Mouse (Mus musculus): Measurements from ENCODE around the gene Kif16b. TPM values are rescaled to one million over a fixed set of nuclear protein-coding genes. Genes with fewer than 3 reads are reported as not detected.

The Kif16b gene
- total and polyA plus RNA-seq, 3 experiments, result 10.7 to 32.0 (median 13.0) TPM

GRCm38 (mm10) chr2:142870055-142870454 is 31.3 kb downstream of the Kif16b start:
- DNase-seq (ENCODE audit: low read depth, low spot score), result no peak
- Histone ChIP-seq H3K27me3 (ENCODE audit: control insufficient read depth in 1 of 2, insufficient read depth in 2 of 2, low read length in 2 of 2) (no peaks in the 10 kb centered on the region), H3K36me3 (ENCODE audit: control insufficient read depth in 1 of 2, insufficient read depth in 2 of 2, low read length in 2 of 2) (no peaks in the 10 kb centered on the region), H3K79me2 (ENCODE audit: control insufficient read depth, insufficient read depth, low read length, poor library complexity) (no peaks in the 10 kb centered on the region), H3K9me3 (replicated peaks; ENCODE audit: insufficient read depth, low read length) (no peaks in the 10 kb centered on the region), H3K27ac (ENCODE audit: control insufficient read depth, low read depth, low read length) (no peak overlapping the region), H3K4me3 (ENCODE audit: control insufficient read depth in 1 of 2, insufficient read depth in 1 of 2, low read depth in 2 of 2, low read length in 2 of 2) (no peak overlapping the region), H3K4me1 (ENCODE audit: control insufficient read depth in 1 of 2, insufficient read depth in 2 of 2, low read length in 2 of 2) (no peaks in the 10 kb centered on the region), H3K9ac (ENCODE audit: control insufficient read depth, low read depth, low read length, poor library complexity, severe bottlenecking) (no peak overlapping the region)
- TF ChIP-seq USF1 (IDR thresholded peaks at IDR 0.05; ENCODE audit: low read depth, low read length) (no peak), RCOR1 (IDR thresholded peaks at IDR 0.05; ENCODE audit: low read depth, low read length) (no peak), NELFE (IDR thresholded peaks at IDR 0.05; ENCODE audit: low read depth, low read length) (no peak), KAT2A (conservative IDR thresholded peaks at IDR 0.05; ENCODE audit: low read depth, low read length) (no peak), JUND (IDR thresholded peaks at IDR 0.05; ENCODE audit: low read depth, low read length) (no peak), ZNF384 (IDR thresholded peaks at IDR 0.05; ENCODE audit: low read depth, low read length) (no peak), MEF2A (IDR thresholded peaks at IDR 0.05; ENCODE audit: extremely low read depth, insufficient replicate concordance, low read depth, low read length, poor library complexity, severe bottlenecking) (no peak), E2F4 (IDR thresholded peaks at IDR 0.05; ENCODE audit: borderline replicate concordance, low read depth, low read length) (no peak), BHLHE40 (IDR thresholded peaks at IDR 0.05; ENCODE audit: borderline replicate concordance, low read depth, low read length) (no peak)

GRCm38 (mm10) chr2:142867481-142867880 is 33.9 kb downstream of the Kif16b start:
- Histone ChIP-seq H3K27me3 (ENCODE audit: control insufficient read depth in 1 of 2, insufficient read depth in 2 of 2, low read length in 2 of 2) (no peaks in the 10 kb centered on the region), H3K27ac (ENCODE audit: control insufficient read depth, low read depth, low read length) (no peak overlapping the region), H3K9ac (ENCODE audit: control insufficient read depth, low read depth, low read length, poor library complexity, severe bottlenecking) (no peak overlapping the region), H3K9me3 (replicated peaks; ENCODE audit: insufficient read depth, low read length) (no peaks in the 10 kb centered on the region), H3K4me1 (ENCODE audit: control insufficient read depth in 1 of 2, insufficient read depth in 2 of 2, low read length in 2 of 2) (no peaks in the 10 kb centered on the region), H3K79me2 (ENCODE audit: control insufficient read depth, insufficient read depth, low read length, poor library complexity) (no peaks in the 10 kb centered on the region), H3K36me3 (ENCODE audit: control insufficient read depth in 1 of 2, insufficient read depth in 2 of 2, low read length in 2 of 2) (no peaks in the 10 kb centered on the region; a peak in 1 of 4 replicates), H3K4me3 (ENCODE audit: control insufficient read depth in 1 of 2, insufficient read depth in 1 of 2, low read depth in 2 of 2, low read length in 2 of 2) (no peak overlapping the region)
- DNase-seq (ENCODE audit: low read depth, low spot score), result no peak
- TF ChIP-seq MAFK (IDR thresholded peaks at IDR 0.05; ENCODE audit: borderline replicate concordance, low read depth, low read length) (no peak), POLR2AphosphoS5 (IDR thresholded peaks at IDR 0.05; ENCODE audit: borderline replicate concordance, low read depth, low read length) (no peak), NRF1 (IDR thresholded peaks at IDR 0.05; ENCODE audit: insufficient read depth, low read depth, low read length, poor library complexity, severe bottlenecking) (no peak)

- TF ChIP-seq SMC3 (IDR thresholded peaks at IDR 0.05; ENCODE audit: low read depth, low read length), result no peak
- no peak for TF ChIP-seq JUND (IDR thresholded peaks at IDR 0.05; ENCODE audit: low read depth, low read length)
- TF ChIP-seq USF2 (IDR thresholded peaks at IDR 0.05; ENCODE audit: borderline replicate concordance in 1 of 2, insufficient read depth in 1 of 2, low read depth in 1 of 2, low read length in 2 of 2), result no peak
- no peak for TF ChIP-seq TCF12 (IDR thresholded peaks at IDR 0.05; ENCODE audit: low read depth, low read length)
- TF ChIP-seq KAT2A (conservative IDR thresholded peaks at IDR 0.05; ENCODE audit: low read depth, low read length), result no peak
- no peak for TF ChIP-seq GABPA (IDR thresholded peaks at IDR 0.05; ENCODE audit: low read depth, low read length)
- no peak for TF ChIP-seq MAX (IDR thresholded peaks at IDR 0.05; ENCODE audit: low read length)
- TF ChIP-seq HCFC1 (IDR thresholded peaks at IDR 0.05; ENCODE audit: low read depth, low read length), result no peak
- Histone ChIP-seq H3K4me3 (ENCODE audit: control insufficient read depth in 1 of 2, insufficient read depth in 1 of 2, low read depth in 2 of 2, low read length in 2 of 2) (no peak overlapping the region), H3K36me3 (ENCODE audit: control insufficient read depth in 1 of 2, insufficient read depth in 2 of 2, low read length in 2 of 2) (peaks cover 0 to 3% of the 10 kb centered on the region in 2 experiments; a peak in 2 of 4 replicates), H3K27me3 (ENCODE audit: control insufficient read depth in 1 of 2, insufficient read depth in 2 of 2, low read length in 2 of 2) (no peaks in the 10 kb centered on the region), H3K9me3 (replicated peaks; ENCODE audit: insufficient read depth, low read length) (no peaks in the 10 kb centered on the region), H3K4me1 (ENCODE audit: control insufficient read depth in 1 of 2, insufficient read depth in 2 of 2, low read length in 2 of 2) (no peaks in the 10 kb centered on the region), H3K27ac (ENCODE audit: control insufficient read depth, low read depth, low read length) (no peak overlapping the region), H3K79me2 (ENCODE audit: control insufficient read depth, insufficient read depth, low read length, poor library complexity) (no peaks in the 10 kb centered on the region), H3K9ac (ENCODE audit: control insufficient read depth, low read depth, low read length, poor library complexity, severe bottlenecking) (no peak overlapping the region)
- no peak for DNase-seq (ENCODE audit: low read depth, low spot score)
These were observed 40.3 kb downstream of the Kif16b start for GRCm38 (mm10) chr2:142860994-142861393.
